Mouse (Mus musculus) lung, postnatal 0 days (tissue): ENCODE measurements around the gene Abcg2.

ENCODE experiments used
- CTCF ChIP-seq: IDR thresholded peaks from 2 replicates; pipeline ENCODE4 v1.5.1; 2016; ENCODE audit warnings: antibody characterized with exemption, mild to moderate bottlenecking
- EP300 ChIP-seq: IDR thresholded peaks from 2 replicates; pipeline ENCODE4 v1.6.1; 2016; ENCODE audit warnings: antibody characterized with exemption, mild to moderate bottlenecking, control low read depth

GRCm38 (mm10) chr6:58710369-58710768 lies 126.0 kb downstream of the Abcg2 start:
- no peak for TF ChIP-seq CTCF
- TF ChIP-seq EP300: no peak
